Mouse (Mus musculus) E14TG2a.4 (cell line): ENCODE measurements at regions not wholly inside any gene's neighbourhood (a gene's known extent, or its start where the extent isn't known, plus 50 kb on each side); places are given as distances from the start of the nearest gene placed in this dataset.

ENCODE experiments used
- CTCF ChIP-seq: conservative IDR thresholded peaks from 2 replicates; pipeline ENCODE4 v1.5.1; 2014; ENCODE audit warnings: low read length
- POU5F1 ChIP-seq: IDR thresholded peaks from 2 replicates; pipeline ENCODE4 v1.6.1; 2014; ENCODE audit warnings: low read length, borderline replicate concordance

DNA sequence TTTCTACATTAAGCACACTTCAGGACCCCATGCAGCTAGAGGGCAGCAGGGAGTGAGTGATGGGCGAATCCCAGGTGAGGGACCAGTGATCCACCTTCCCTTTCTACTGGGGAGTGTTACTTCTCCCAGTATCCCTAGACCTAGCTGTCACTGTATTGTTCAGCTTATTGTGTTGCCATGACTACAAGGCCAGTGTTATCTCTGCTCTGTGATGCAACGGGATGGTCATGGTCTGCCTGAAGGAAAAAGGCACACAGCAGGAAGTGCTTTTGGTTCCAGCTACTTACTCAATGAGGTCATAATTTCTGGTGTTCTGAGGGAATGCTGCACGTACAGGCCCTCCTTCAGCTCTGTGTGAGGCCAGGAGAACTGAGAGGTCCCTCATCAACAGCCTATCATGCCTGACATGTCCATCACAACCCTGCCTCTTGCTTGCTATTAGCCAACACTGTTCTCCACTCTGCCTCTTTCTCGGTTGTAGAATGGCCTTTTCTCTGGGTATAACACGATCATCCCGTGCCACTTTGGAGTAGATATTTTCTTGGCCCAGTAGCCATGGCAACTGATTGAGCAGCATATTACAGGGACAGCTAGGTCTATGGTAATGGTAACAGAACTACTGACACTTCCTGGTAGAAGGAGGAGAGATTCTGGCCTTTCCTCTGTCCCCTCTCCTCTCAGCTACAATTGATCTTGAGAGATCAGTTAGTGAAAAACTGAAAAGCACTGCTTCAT, 178.5 kb upstream of the Jade1 start:
- TF ChIP-seq CTCF (no peak), POU5F1 (no peak)
